Mouse (Mus musculus) hindlimb bud, embryonic 11.5 days (tissue): Measurements from ENCODE around the gene 1810055G02Rik.
A peak's percentile ranks its signal among the peaks of the same experiment; 100 is the strongest.

Experiments used
- DNase-seq: peaks from one replicate; pipeline ENCODE4 v3.0.0-alpha.2; 2012; ENCODE audit warnings: low read depth, low spot score; ENCODE audit errors: extremely low spot score

The 1810055G02Rik gene

GRCm38 (mm10) chr19:3708078-3709012 is at the start of gene 1810055G02Rik:
1810055G02Rik (plus strand) TSS chr19:3708293.
- peak; percentile 98 for DNase-seq

GRCm38 (mm10) chr19:3665510-3665909 is 42.6 kb upstream of the 1810055G02Rik start:
- DNase-seq = no peak

GRCm38 (mm10) chr19:3666632-3667031 is 41.5 kb upstream of the 1810055G02Rik start:
- DNase-seq = no peak

GRCm38 (mm10) chr19:3667155-3667895 is 40.8 kb upstream of the 1810055G02Rik start:
- DNase-seq = no peak

GRCm38 (mm10) chr19:3667979-3668378 is 40.1 kb upstream of the 1810055G02Rik start:
- DNase-seq = no peak

- no peak for DNase-seq
Observed at GRCm38 (mm10) chr19:3668551-3668950, 39.5 kb upstream of the 1810055G02Rik start.

GRCm38 (mm10) chr19:3669100-3669499 is 39.0 kb upstream of the 1810055G02Rik start:
- DNase-seq = no peak

- DNase-seq = no peak
Observed at GRCm38 (mm10) chr19:3673149-3673548, 34.9 kb upstream of the 1810055G02Rik start.

- no peak for DNase-seq
Observed at GRCm38 (mm10) chr19:3674122-3674855, 33.8 kb upstream of the 1810055G02Rik start.

- DNase-seq = no peak
Observed at GRCm38 (mm10) chr19:3680732-3681131, 27.4 kb upstream of the 1810055G02Rik start.

- no peak for DNase-seq
Observed at GRCm38 (mm10) chr19:3681310-3681934, 26.7 kb upstream of the 1810055G02Rik start.

- DNase-seq = no peak
Observed at GRCm38 (mm10) chr19:3684414-3684813, 23.7 kb upstream of the 1810055G02Rik start.

GRCm38 (mm10) chr19:3684957-3685580 is 23.0 kb upstream of the 1810055G02Rik start:
- no peak for DNase-seq

GRCm38 (mm10) chr19:3685611-3686214 is 22.4 kb upstream of the 1810055G02Rik start:
- no peak for DNase-seq

GRCm38 (mm10) chr19:3686215-3686894 is 21.7 kb upstream of the 1810055G02Rik start, which contains the start of gene Lrp5:
Lrp5 (minus strand) TSS chr19:3686564.
- no peak for DNase-seq

- DNase-seq = no peak
Observed at GRCm38 (mm10) chr19:3687676-3688171, 20.4 kb upstream of the 1810055G02Rik start.

GRCm38 (mm10) chr19:3691337-3691736 is 16.8 kb upstream of the 1810055G02Rik start:
- no peak for DNase-seq

- DNase-seq = no peak
Observed at GRCm38 (mm10) chr19:3692414-3693145, 15.5 kb upstream of the 1810055G02Rik start.
